In the genomic region with DNA sequence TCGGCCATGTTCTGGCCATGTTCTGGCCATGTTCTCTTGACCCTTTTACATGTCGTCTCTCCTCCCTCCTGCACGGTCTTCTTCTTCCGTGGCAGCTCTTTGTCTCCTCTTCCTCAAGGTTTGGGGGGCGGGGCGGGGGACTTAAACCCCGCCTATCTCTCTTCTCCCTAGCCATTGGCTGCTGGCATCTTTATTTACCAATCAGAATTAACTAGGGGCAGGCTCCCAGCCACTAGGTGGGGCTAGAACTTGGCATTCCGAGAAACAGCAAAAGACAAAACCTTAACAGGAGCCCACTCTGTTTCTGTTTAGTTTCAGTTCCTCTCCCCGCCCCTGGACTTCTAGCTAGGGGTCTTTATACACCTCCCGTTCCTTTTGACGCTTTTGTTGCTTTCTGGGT, we compare ENCODE assay signal across 15 mouse cellular contexts. TPM values are rescaled to one million over a fixed set of nuclear protein-coding genes. Genes with fewer than 3 reads are reported as not detected.
DNase-seq lines count a peak whose midpoint lies in the region; ATAC-seq and TF ChIP-seq lines count a peak whose summit lies in the region.
"Had no signal": no experiment of that assay in that cellular context is flagged by ENCODE, and none has a peak within 500 bp of the region (broad histone marks: within the 10 kb centered on the region; RNA-seq: fewer than 3 reads in every experiment).

No protein-coding gene starts in this region.

- TF ChIP-seq POLR2A in thymus, adult 2 months (IDR thresholded peaks at IDR 0.05; ENCODE audit: control insufficient read depth, extremely low read depth, insufficient read depth, low read length, poor library complexity) = no peak

- H3K36me3 ChIP-seq in intestine, postnatal 0 days (ENCODE audit: control insufficient read depth, insufficient read depth) = no peaks in the 10 kb centered on the region
- no peaks in the 10 kb centered on the region for H3K36me3 ChIP-seq in intestine, embryonic 16.5 days (ENCODE audit: control insufficient read depth, insufficient read depth, low read length)
- no peaks in the 10 kb centered on the region for H3K36me3 ChIP-seq in thymus, adult 2 months (ENCODE audit: control insufficient read depth, insufficient read depth, low read length)
- no peaks in the 10 kb centered on the region for H3K36me3 ChIP-seq in forebrain, embryonic 13.5 days (ENCODE audit: poor library complexity, severe bottlenecking)
- H3K36me3 ChIP-seq: forebrain, embryonic 10.5 days; heart, embryonic 15.5 days; neural tube, embryonic 12.5 days had no signal

- TF ChIP-seq CTCF in intestine, postnatal 0 days (IDR thresholded peaks at IDR 0.05; ENCODE audit: low read depth) = peak; percentile 33
- TF ChIP-seq CTCF in thymus, adult 2 months (IDR thresholded peaks at IDR 0.05; ENCODE audit: borderline replicate concordance, control insufficient read depth, extremely low read depth, insufficient read depth, low read length, poor library complexity) = no peak

- 89% methylated on average over 11 of the region's 11 CpGs for WGBS in intestine, postnatal 0 days
- WGBS in intestine, embryonic 16.5 days = 83% methylated on average over 11 of the region's 11 CpGs
- 83% methylated on average over 11 of the region's 11 CpGs for WGBS in thymus, adult 2 months
- 86% methylated on average over 11 of the region's 11 CpGs for WGBS in forebrain, embryonic 13.5 days

- ATAC-seq in intestine, postnatal 0 days = no peak
- ATAC-seq in intestine, embryonic 16.5 days = no peak
- ATAC-seq in granulocyte monocyte progenitor cell, adult 5-6 weeks (replicated peaks; ENCODE audit: poor library complexity, severe bottlenecking) = peak; percentile 72
- ATAC-seq in forebrain, embryonic 13.5 days = no peak

- DNase-seq in thymus, postnatal 25 days = peak; percentile 46
- DNase-seq in thymus, adult 2 months = no peak
- DNase-seq in thymus, postnatal 4 days = peak; percentile 64
- no peak for DNase-seq in left cerebral cortex, postnatal 10 days (ENCODE audit: extremely low spot score in 1 of 2, low spot score in 2 of 2)
- DNase-seq: cerebellum, adult 11-12 months; right cerebral cortex, adult 18-20 months had no signal

- no peaks in the 10 kb centered on the region for H3K27me3 ChIP-seq in intestine, postnatal 0 days (replicated peaks; ENCODE audit: control insufficient read depth, insufficient read depth, low read length)
- H3K27me3 ChIP-seq in intestine, embryonic 16.5 days (replicated peaks; ENCODE audit: control insufficient read depth, insufficient read depth, low read length) = no peaks in the 10 kb centered on the region
- H3K27me3 ChIP-seq in thymus, adult 2 months (ENCODE audit: control insufficient read depth, insufficient read depth, low read length) = no peaks in the 10 kb centered on the region
- H3K27me3 ChIP-seq in forebrain, embryonic 13.5 days = no peaks in the 10 kb centered on the region
- H3K27me3 ChIP-seq: heart, embryonic 15.5 days; neural tube, embryonic 12.5 days had no signal

- no peaks in the 10 kb centered on the region for H3K4me1 ChIP-seq in intestine, postnatal 0 days (replicated peaks; ENCODE audit: control insufficient read depth, insufficient read depth, low read length)
- H3K4me1 ChIP-seq in intestine, embryonic 16.5 days (ENCODE audit: control insufficient read depth, insufficient read depth, low read length) = no peaks in the 10 kb centered on the region
- peaks cover 12% of the 10 kb centered on the region for H3K4me1 ChIP-seq in thymus, adult 2 months (replicated peaks; ENCODE audit: control insufficient read depth, insufficient read depth, low read length)
- peaks cover 3% of the 10 kb centered on the region for H3K4me1 ChIP-seq in forebrain, embryonic 13.5 days

- H3K4me2 ChIP-seq in intestine, postnatal 0 days (replicated peaks; ENCODE audit: low read depth) = no peak overlapping the region
- no peak overlapping the region for H3K4me2 ChIP-seq in intestine, embryonic 16.5 days (ENCODE audit: low read depth, low read length)
- H3K4me2 ChIP-seq in forebrain, embryonic 13.5 days = no peak overlapping the region
- H3K4me2 ChIP-seq: heart, embryonic 15.5 days; neural tube, embryonic 12.5 days had no signal

- no peak overlapping the region for H3K27ac ChIP-seq in intestine, postnatal 0 days (ENCODE audit: low read depth, low read length)
- no peak overlapping the region for H3K27ac ChIP-seq in intestine, embryonic 16.5 days (ENCODE audit: low read length)
- H3K27ac ChIP-seq in thymus, adult 2 months (ENCODE audit: control insufficient read depth, insufficient read depth, low read length) = no peak overlapping the region
- H3K27ac ChIP-seq in forebrain, embryonic 13.5 days = no peak overlapping the region
- H3K27ac ChIP-seq: forebrain, embryonic 10.5 days; heart, embryonic 15.5 days; neural tube, embryonic 12.5 days had no signal

- no peak overlapping the region for H3K4me3 ChIP-seq in intestine, postnatal 0 days (ENCODE audit: low read depth, low read length)
- no peak overlapping the region for H3K4me3 ChIP-seq in intestine, embryonic 16.5 days (ENCODE audit: low read length)
- H3K4me3 ChIP-seq in thymus, adult 2 months (ENCODE audit: control insufficient read depth, insufficient read depth, low read length) = no peak overlapping the region
- H3K4me3 ChIP-seq in forebrain, embryonic 13.5 days = no peak overlapping the region
- H3K4me3 ChIP-seq: forebrain, embryonic 10.5 days; heart, embryonic 15.5 days; megakaryocyte, embryonic 14.5 days; neural tube, embryonic 12.5 days had no signal

- H3K9ac ChIP-seq in intestine, postnatal 0 days (ENCODE audit: low read depth, low read length) = no peak overlapping the region
- H3K9ac ChIP-seq in intestine, embryonic 16.5 days (ENCODE audit: low read depth, low read length) = no peak overlapping the region
- no peak overlapping the region for H3K9ac ChIP-seq in forebrain, embryonic 13.5 days
- H3K9ac ChIP-seq: heart, embryonic 15.5 days; neural tube, embryonic 12.5 days had no signal

- no peaks in the 10 kb centered on the region for H3K9me3 ChIP-seq in intestine, postnatal 0 days (ENCODE audit: control insufficient read depth)
- H3K9me3 ChIP-seq in intestine, embryonic 16.5 days (ENCODE audit: control insufficient read depth, low read length) = no peaks in the 10 kb centered on the region
- H3K9me3 ChIP-seq in forebrain, embryonic 13.5 days (replicated peaks) = no peaks in the 10 kb centered on the region
- H3K9me3 ChIP-seq: forebrain, embryonic 10.5 days; heart, embryonic 15.5 days; megakaryocyte, embryonic 14.5 days; neural tube, embryonic 12.5 days had no signal

- intact Hi-C loops in left cerebral cortex, postnatal 10 days (cut with DNase I) = loop anchor here (10.0 kb wide), 2 partner anchors 619 to 819 kb away; no protein-coding TSS in a partner anchor

RNA-seq across cellular contexts. Expression of a gene that starts 32.2 kb away (rescaled TPM):
- 0.93 and 1.7 TPM in 2 replicates for polyA plus RNA-seq in intestine, postnatal 0 days (2015; fragmentation: Nextera tagmentation; extraction: Ambion mirVana)
- polyA plus RNA-seq in intestine, embryonic 16.5 days (2015; fragmentation: Nextera tagmentation; extraction: Ambion mirVana) = 1.5 TPM in 2 replicates
- polyA plus RNA-seq in thymus, adult 2 months (2012; rRNA removed) = 25.8 and 35.9 TPM in 2 replicates
- not detected in 2 replicates for total RNA-seq in granulocyte monocyte progenitor cell, adult 5-6 weeks (2014; fragmentation: Nextera tagmentation)
- total RNA-seq in granulocyte monocyte progenitor cell, adult 5-6 weeks (2017) = not detected in 2 replicates
- not detected for total RNA-seq in left cerebral cortex, postnatal 10 days (2021)
- not detected in 2 replicates for polyA plus RNA-seq in forebrain, embryonic 13.5 days (2015; fragmentation: Nextera tagmentation; extraction: Ambion mirVana)
- polyA plus RNA-seq: forebrain, embryonic 10.5 days; limb, embryonic 11.5 days; neural tube, embryonic 12.5 days had no signal

RNA-seq across cellular contexts. Expression of a gene that starts 39.2 kb away (rescaled TPM):
- polyA plus RNA-seq in intestine, postnatal 0 days (2015; fragmentation: Nextera tagmentation; extraction: Ambion mirVana) = 1.7 and 2.0 TPM in 2 replicates
- polyA plus RNA-seq in intestine, embryonic 16.5 days (2015; fragmentation: Nextera tagmentation; extraction: Ambion mirVana) = 2.3 TPM in 2 replicates
- 81.2 and 84.0 TPM in 2 replicates for polyA plus RNA-seq in thymus, adult 2 months (2012; rRNA removed)
- total RNA-seq in granulocyte monocyte progenitor cell, adult 5-6 weeks (2014; fragmentation: Nextera tagmentation) = 4.9 and 6.8 TPM in 2 replicates
- total RNA-seq in granulocyte monocyte progenitor cell, adult 5-6 weeks (2017) = 5.0 and 7.3 TPM in 2 replicates
- 10 to 100 TPM; 42.4 to 42.9 TPM for total RNA-seq in left cerebral cortex, postnatal 10 days (2021)
- 8.7 and 9.9 TPM in 2 replicates for polyA plus RNA-seq in forebrain, embryonic 13.5 days (2015; fragmentation: Nextera tagmentation; extraction: Ambion mirVana)

Comparison
In these comparisons a context has a peak if more than half of its experiments do, and no peak if none do; other contexts are left out.
1. DNase-seq: peak in thymus, postnatal 25 days (single experiment) and thymus, postnatal 4 days (single experiment); none in thymus, adult 2 months (single experiment) and left cerebral cortex, postnatal 10 days (0 of 2).
2. RNA of a gene that starts 32.2 kb away (polyA plus RNA-seq): 25.8 to 35.9 TPM in thymus, adult 2 months; 1.5 TPM in intestine, embryonic 16.5 days, 0.93 to 1.7 TPM in intestine, postnatal 0 days and not detected in forebrain, embryonic 13.5 days; every median in the first group is over 10 times any median in the second.